Mouse (Mus musculus): ENCODE data around the gene Gm18336. TPM values are rescaled to one million over a fixed set of nuclear protein-coding genes. Genes with fewer than 3 reads are reported as not detected.

The Gm18336 gene
- polyA plus RNA-seq (2012; ENCODE audit: low replicate concordance): not detected in 2 replicates

GRCm38 (mm10) chrX:73398636-73399035 lies at the start of gene Gm18336:
Gene Gm18336, minus strand, starts transcription at chrX:73398736.

GRCm38 (mm10) chrX:73435252-73435651 lies 36.7 kb upstream of the Gm18336 start, which contains the start of gene Trex2:
Gene Trex2, minus strand, starts transcription at chrX:73435344.

GRCm38 (mm10) chrX:73410880-73411517 lies 12.5 kb upstream of the Gm18336 start, which contains the start of gene Zfp92:
Gene Zfp92, plus strand, starts transcription at chrX:73411096.

Other genes starting within 250 kb of the Gm18336 start
- gene Xlr5b, start 249.9 kb downstream of the Gm18336 start, polyA plus RNA-seq (2012; ENCODE audit: low replicate concordance): not detected in 2 replicates
- not detected in 2 replicates for gene DXBay18, start 249.3 kb downstream of the Gm18336 start, polyA plus RNA-seq (2012; ENCODE audit: low replicate concordance)
- gene Spin2d, start 221.7 kb downstream of the Gm18336 start, polyA plus RNA-seq (2012; ENCODE audit: low replicate concordance): not detected in 2 replicates
- gene Xlr3b, start 206.5 kb downstream of the Gm18336 start, polyA plus RNA-seq (2012; ENCODE audit: low replicate concordance): not detected in 2 replicates
- 0.92 and 1.4 TPM in 2 replicates for gene Xlr4b, start 184.4 kb downstream of the Gm18336 start, polyA plus RNA-seq (2012; ENCODE audit: low replicate concordance)
- 17.9 and 29.9 TPM in 2 replicates for gene F8a, start 170.4 kb downstream of the Gm18336 start, polyA plus RNA-seq (2012; ENCODE audit: low replicate concordance)
- 0.73 and 2.7 TPM in 2 replicates for gene Xlr4c, start 155.6 kb downstream of the Gm18336 start, polyA plus RNA-seq (2012; ENCODE audit: low replicate concordance)
- not detected in 2 replicates for gene Xlr3c, start 133.3 kb downstream of the Gm18336 start, polyA plus RNA-seq (2012; ENCODE audit: low replicate concordance)
- not detected in 2 replicates for gene Xlr5a, start 105.8 kb downstream of the Gm18336 start, polyA plus RNA-seq (2012; ENCODE audit: low replicate concordance)
- gene Xlr5c, start 105.8 kb downstream of the Gm18336 start, polyA plus RNA-seq (2012; ENCODE audit: low replicate concordance): not detected in 2 replicates
- gene Gm45015, start 61.9 kb downstream of the Gm18336 start, polyA plus RNA-seq (2012; ENCODE audit: low replicate concordance): not detected in 2 replicates
- gene Zfp275, start 56.1 kb downstream of the Gm18336 start, polyA plus RNA-seq (2012; ENCODE audit: low replicate concordance): 0.93 and 1.5 TPM in 2 replicates
- 0.05 TPM in 1 of 2 replicates, not detected in the other for gene Zfp92, start 12.4 kb upstream of the Gm18336 start, polyA plus RNA-seq (2012; ENCODE audit: low replicate concordance)
- gene Trex2, start 36.6 kb upstream of the Gm18336 start, polyA plus RNA-seq (2012; ENCODE audit: low replicate concordance): not detected in 2 replicates
- gene Haus7, start 60.3 kb upstream of the Gm18336 start, polyA plus RNA-seq (2012; ENCODE audit: low replicate concordance): 1.0 and 2.9 TPM in 2 replicates
- gene Bgn, start 84.9 kb upstream of the Gm18336 start, polyA plus RNA-seq (2012; ENCODE audit: low replicate concordance): 0.98 and 20.4 TPM in 2 replicates
- gene Atp2b3, start 104.3 kb upstream of the Gm18336 start, polyA plus RNA-seq (2012; ENCODE audit: low replicate concordance): not detected in 2 replicates
- gene Dusp9, start 240.7 kb upstream of the Gm18336 start, polyA plus RNA-seq (2012; ENCODE audit: low replicate concordance): 0.32 and 0.43 TPM in 2 replicates

Data from leukemia stem cell, adult 10-12 weeks (primary cell).